Mouse (Mus musculus) CD4-positive naive resting alpha-beta T cell, adult 57 days (primary cell): ENCODE results near the gene Bpgm. TPM values are rescaled to one million over a fixed set of nuclear protein-coding genes. Genes with fewer than 3 reads are reported as not detected.

Source experiments
- total RNA-seq: library from RNA; stranded (reverse); gene quantifications from one replicate; pipeline ENCODE4 v1.2.4, GENCODE M21; 2023

Bpgm gene
- total RNA-seq, result 42.5 TPM

GRCm38 (mm10) chr6:34475974-34476794 lies at the start of gene Bpgm:
Gene Bpgm, plus strand, starts transcription at chr6:34476207.

Other genes with a start within 250 kb of the Bpgm start
- gene Akr1b3, start 158.7 kb upstream of the Bpgm start, total RNA-seq, result 100 TPM
- gene Akr1b8, start 122.1 kb upstream of the Bpgm start, total RNA-seq, result 0.71 TPM
- 18.9 TPM for gene Akr1b10, start 92.0 kb upstream of the Bpgm start, total RNA-seq
- 0.47 TPM for gene Akr1b7, start 63.9 kb upstream of the Bpgm start, total RNA-seq
- gene Cald1, start 122.3 kb downstream of the Bpgm start, total RNA-seq, result 1.9 TPM